Mouse (Mus musculus): ENCODE results near the gene Cnnm2.

DNA sequence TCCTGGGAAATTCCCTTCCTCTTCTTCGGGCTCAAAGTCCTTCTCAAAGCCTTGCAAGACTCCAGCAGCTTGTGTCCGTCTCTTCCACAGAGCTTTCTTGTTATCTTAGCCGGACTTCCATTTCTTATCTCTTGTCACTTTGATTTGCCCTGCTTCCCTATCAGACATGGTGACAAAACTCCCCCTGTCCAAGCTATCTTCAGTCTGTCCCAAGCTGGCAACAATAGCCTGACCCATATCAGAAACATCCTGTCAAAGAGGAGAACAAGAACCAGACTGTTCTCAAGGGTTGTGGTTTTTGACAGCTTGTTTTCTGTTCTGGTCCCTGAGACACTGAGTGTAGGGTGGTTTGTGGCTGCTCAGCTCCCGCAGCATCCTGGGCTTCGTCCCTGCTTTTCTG, 26.2 kb upstream of the Cnnm2 start:
- TF ChIP-seq GATA1 (IDR thresholded peaks at IDR 0.05; ENCODE audit: low read depth, low read length), result peak; percentile 44; the same call in 1 of the 2 replicates
- TF ChIP-seq CTCF (IDR thresholded peaks at IDR 0.05 in 2 of 3, conservative IDR thresholded peaks at IDR 0.05 in 1 of 3; ENCODE audit: control insufficient read depth in 1 of 3, insufficient read depth in 1 of 3, low read depth in 2 of 3, low read length in 3 of 3, poor library complexity in 1 of 3, severe bottlenecking in 1 of 3), result no peak
- TF ChIP-seq TBP (IDR thresholded peaks at IDR 0.05; ENCODE audit: low read depth, low read length), result no peak
- no peak for TF ChIP-seq ELF1 (IDR thresholded peaks at IDR 0.05; ENCODE audit: low read depth, low read length)
- no peak for TF ChIP-seq USF2 (IDR thresholded peaks at IDR 0.05; ENCODE audit: borderline replicate concordance in 1 of 2, insufficient read depth in 1 of 2, low read depth in 1 of 2, low read length in 2 of 2)
- no peak for TF ChIP-seq USF1 (IDR thresholded peaks at IDR 0.05; ENCODE audit: low read depth, low read length)
- TF ChIP-seq TCF12 (IDR thresholded peaks at IDR 0.05; ENCODE audit: low read depth, low read length), result no peak
- no peak for TF ChIP-seq JUND (IDR thresholded peaks at IDR 0.05; ENCODE audit: low read depth, low read length)
- TF ChIP-seq POLR2A (IDR thresholded peaks at IDR 0.05; ENCODE audit: control insufficient read depth in 1 of 2, insufficient read depth in 1 of 2, low read depth in 1 of 2, low read length in 2 of 2, poor library complexity in 1 of 2), result no peak
- no peak for TF ChIP-seq SMC3 (IDR thresholded peaks at IDR 0.05; ENCODE audit: low read depth, low read length)
- no peak for TF ChIP-seq E2F4 (IDR thresholded peaks at IDR 0.05; ENCODE audit: borderline replicate concordance, low read depth, low read length)
